Mouse (Mus musculus): Measurements from ENCODE around the gene Slu7. TPM values are rescaled to one million over a fixed set of nuclear protein-coding genes. Genes with fewer than 3 reads are reported as not detected.
A peak's percentile ranks its signal among the peaks of the same experiment; 100 is the strongest.

The Slu7 gene
- polyA plus RNA-seq, 2 experiments: 15.5 to 48.2 TPM

DNA sequence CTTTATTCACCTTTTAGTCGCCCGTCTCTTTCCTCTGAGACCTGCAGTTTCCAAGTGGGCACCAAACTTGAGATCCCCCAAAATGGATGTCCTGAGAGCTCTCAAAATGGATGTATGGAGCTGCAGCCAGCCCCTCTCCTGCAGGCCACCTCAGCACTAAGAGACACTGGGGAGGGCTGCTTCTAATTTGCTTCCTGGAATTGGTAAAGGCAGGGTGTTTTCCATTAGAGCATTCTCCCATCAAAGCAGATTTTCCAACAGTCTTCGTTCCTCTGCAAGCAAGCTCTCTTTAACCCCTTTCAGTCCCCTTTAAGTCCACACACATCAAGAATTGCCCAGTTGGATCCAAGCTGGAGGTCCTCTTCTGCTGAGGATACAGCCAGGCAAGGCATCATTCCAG, 45.8 kb downstream of the Slu7 start:
- H3K27me3 ChIP-seq (ENCODE audit: control insufficient read depth, insufficient read depth, low read length): no peaks in the 10 kb centered on the region
- H3K27ac ChIP-seq (replicated peaks; ENCODE audit: low read depth, low read length): 0 out of 2 replicates have a peak overlapping the region, but pooled peaks have one; percentile 6
- no peak overlapping the region for H3K9ac ChIP-seq (ENCODE audit: low read depth, low read length, severe bottlenecking)
- no peak for TF ChIP-seq POLR2A (IDR thresholded peaks at IDR 0.05; ENCODE audit: borderline replicate concordance, extremely low read depth, insufficient read depth, insufficient read length)
- WGBS: 65% methylated on average over 3 of the region's 3 CpGs
- DNase-seq (ENCODE audit: low spot score) (peak; percentile 58), ATAC-seq (ENCODE audit: low FRiP score, low read depth) (no peak)
- H3K36me3 ChIP-seq (ENCODE audit: control insufficient read depth, insufficient read depth, low read length): no peaks in the 10 kb centered on the region
- no peak overlapping the region for H3K4me3 ChIP-seq (replicated peaks; ENCODE audit: low read length)
- H3K4me1 ChIP-seq (ENCODE audit: control insufficient read depth, insufficient read depth, low read length): peaks cover 61% of the 10 kb centered on the region
- no peaks in the 10 kb centered on the region for H3K9me3 ChIP-seq (ENCODE audit: control insufficient read depth, low read length)
- no peak overlapping the region for H3K4me2 ChIP-seq (replicated peaks; ENCODE audit: low read depth, low read length, severe bottlenecking)

DNA sequence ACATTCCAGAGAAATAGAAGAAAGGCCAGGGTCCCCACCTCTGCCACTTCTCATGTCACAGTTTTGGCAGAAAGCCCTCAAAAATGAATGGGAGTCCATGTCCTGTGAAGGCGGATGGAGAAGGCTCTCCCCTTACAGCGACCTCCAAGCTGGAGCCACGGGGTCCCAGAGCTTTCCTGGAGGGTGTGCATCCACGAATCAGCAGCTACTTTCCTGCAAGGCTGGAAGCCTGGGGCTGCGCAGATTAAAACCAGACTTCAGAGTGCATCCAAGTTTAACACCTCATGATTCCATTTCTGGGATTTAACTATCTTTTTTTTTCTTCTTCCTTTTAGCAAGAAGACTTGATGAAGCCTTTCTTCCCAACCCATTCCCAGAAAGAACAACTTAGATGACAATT, 47.0 kb downstream of the Slu7 start:
- Histone ChIP-seq H3K9me3 (ENCODE audit: control insufficient read depth, low read length) (no peaks in the 10 kb centered on the region), H3K4me2 (replicated peaks; ENCODE audit: low read depth, low read length, severe bottlenecking) (peak overlapping the region; percentile 10; the same call in 1 of the 2 replicates), H3K36me3 (ENCODE audit: control insufficient read depth, insufficient read depth, low read length) (no peaks in the 10 kb centered on the region), H3K4me1 (ENCODE audit: control insufficient read depth, insufficient read depth, low read length) (peaks cover 56% of the 10 kb centered on the region), H3K9ac (ENCODE audit: low read depth, low read length, severe bottlenecking) (no peak overlapping the region), H3K27ac (replicated peaks; ENCODE audit: low read depth, low read length) (peak overlapping the region; percentile 82), H3K4me3 (replicated peaks; ENCODE audit: low read length) (no peak overlapping the region), H3K27me3 (ENCODE audit: control insufficient read depth, insufficient read depth, low read length) (no peaks in the 10 kb centered on the region)
- 18% methylated on average over 5 of the region's 5 CpGs for WGBS
- DNase-seq (ENCODE audit: low spot score) (peak; percentile 48), ATAC-seq (ENCODE audit: low FRiP score, low read depth) (peak; percentile 48; the same call in 1 of the 2 replicates)
- no peak for TF ChIP-seq POLR2A (IDR thresholded peaks at IDR 0.05; ENCODE audit: borderline replicate concordance, extremely low read depth, insufficient read depth, insufficient read length)

DNA sequence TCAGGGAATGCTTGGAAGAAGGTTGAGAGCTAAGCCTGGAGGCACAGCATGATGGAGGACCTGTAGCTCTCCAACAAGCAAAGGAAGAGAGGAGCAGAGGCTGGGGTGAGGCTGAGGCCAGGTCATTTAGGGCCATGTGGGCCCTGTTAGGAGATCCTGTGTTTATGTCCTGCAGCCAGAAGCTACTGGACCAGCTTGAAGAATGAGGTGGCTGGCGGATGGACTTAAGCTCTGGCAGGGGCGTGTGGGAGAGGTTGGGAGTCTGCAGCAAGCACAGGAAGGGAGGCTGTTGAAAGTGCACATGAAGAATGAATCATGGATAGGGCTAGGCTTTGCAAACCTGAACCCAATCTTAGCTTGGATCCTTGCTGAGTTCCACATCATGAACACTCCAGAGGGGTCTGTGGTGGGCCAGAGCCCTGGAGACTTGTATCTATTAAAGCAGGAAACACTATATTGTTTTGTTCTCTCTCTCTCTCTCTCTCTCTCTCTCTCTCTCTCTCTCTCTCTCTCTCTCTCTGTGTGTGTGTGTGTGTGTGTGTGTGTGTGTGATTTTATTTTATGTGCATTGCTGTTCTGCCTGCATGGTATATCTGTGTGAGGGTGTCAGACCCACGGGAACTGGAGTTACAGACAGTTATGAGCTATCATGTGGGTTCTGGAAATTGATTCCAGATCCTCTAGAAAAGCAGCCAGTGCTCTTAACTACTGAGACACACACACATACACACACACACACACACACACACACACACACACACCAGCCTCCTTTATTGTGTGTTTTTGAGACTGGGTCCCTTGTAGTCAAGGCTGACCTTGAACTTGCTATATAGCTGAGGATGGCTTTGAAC, 48.4 kb downstream of the Slu7 start:
- peaks cover 56% of the 10 kb centered on the region for H3K4me1 ChIP-seq (ENCODE audit: control insufficient read depth, insufficient read depth, low read length)
- no peaks in the 10 kb centered on the region for H3K9me3 ChIP-seq (ENCODE audit: control insufficient read depth, low read length)
- DNase-seq (ENCODE audit: low spot score) (peak; percentile 65), ATAC-seq (ENCODE audit: low FRiP score, low read depth) (peak; percentile 31; the same call in 1 of the 2 replicates)
- H3K36me3 ChIP-seq (ENCODE audit: control insufficient read depth, insufficient read depth, low read length): no peaks in the 10 kb centered on the region
- H3K9ac ChIP-seq (ENCODE audit: low read depth, low read length, severe bottlenecking): peak overlapping the region; percentile 34; the same call in 1 of the 2 replicates
- 33% methylated on average over 3 of the region's 3 CpGs for WGBS
- peak overlapping the region; percentile 83 for H3K27ac ChIP-seq (replicated peaks; ENCODE audit: low read depth, low read length)
- no peaks in the 10 kb centered on the region for H3K27me3 ChIP-seq (ENCODE audit: control insufficient read depth, insufficient read depth, low read length)
- H3K4me3 ChIP-seq (replicated peaks; ENCODE audit: low read length): 0 out of 2 replicates have a peak overlapping the region, but pooled peaks have one; percentile 1
- TF ChIP-seq POLR2A (IDR thresholded peaks at IDR 0.05; ENCODE audit: borderline replicate concordance, extremely low read depth, insufficient read depth, insufficient read length): no peak
- 0 out of 2 replicates have a peak overlapping the region, but pooled peaks have one; percentile 10 for H3K4me2 ChIP-seq (replicated peaks; ENCODE audit: low read depth, low read length, severe bottlenecking)

DNA sequence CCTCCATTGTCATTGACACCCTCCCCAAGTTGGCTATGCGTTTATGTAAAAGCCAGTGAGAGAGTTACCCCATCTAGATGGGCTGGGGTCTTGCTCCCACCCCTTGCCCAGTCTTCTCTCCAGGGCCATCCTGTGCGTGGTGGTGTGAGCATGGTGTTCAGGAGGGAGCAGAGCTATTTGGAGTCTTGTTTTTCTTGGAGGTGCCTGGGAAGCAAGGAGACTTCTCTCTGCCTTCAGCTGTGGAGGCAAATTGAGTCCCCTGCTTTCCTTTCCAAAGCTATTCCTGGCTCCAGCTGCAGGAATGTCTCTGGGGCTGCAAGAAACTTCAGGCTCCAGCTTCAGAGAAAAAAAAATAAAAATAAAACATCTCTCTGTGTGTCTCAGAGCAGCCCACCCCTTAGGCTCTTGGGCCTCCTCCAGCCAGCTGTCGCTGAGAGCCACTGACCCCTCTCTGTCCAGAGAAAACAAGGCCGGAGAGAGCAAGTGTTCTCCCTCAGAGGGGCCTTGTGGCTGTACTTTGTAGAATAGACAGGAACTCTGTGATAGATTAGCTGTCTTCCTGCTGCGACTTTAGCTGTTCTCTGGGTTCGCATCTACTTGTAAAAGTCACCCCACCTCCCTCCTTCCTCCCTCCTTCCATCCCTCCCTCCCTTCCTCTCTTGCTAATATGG, 49.7 kb downstream of the Slu7 start:
- Histone ChIP-seq H3K4me1 (ENCODE audit: control insufficient read depth, insufficient read depth, low read length) (peaks cover 56% of the 10 kb centered on the region), H3K27me3 (ENCODE audit: control insufficient read depth, insufficient read depth, low read length) (no peaks in the 10 kb centered on the region), H3K9me3 (ENCODE audit: control insufficient read depth, low read length) (no peaks in the 10 kb centered on the region), H3K4me2 (replicated peaks; ENCODE audit: low read depth, low read length, severe bottlenecking) (no peak overlapping the region), H3K27ac (replicated peaks; ENCODE audit: low read depth, low read length) (peak overlapping the region; percentile 83), H3K9ac (ENCODE audit: low read depth, low read length, severe bottlenecking) (peak overlapping the region; percentile 40; the same call in 1 of the 2 replicates), H3K36me3 (ENCODE audit: control insufficient read depth, insufficient read depth, low read length) (no peaks in the 10 kb centered on the region), H3K4me3 (replicated peaks; ENCODE audit: low read length) (no peak overlapping the region)
- DNase-seq (ENCODE audit: low spot score) (peak; percentile 62), ATAC-seq (ENCODE audit: low FRiP score, low read depth) (peak; percentile 62)
- TF ChIP-seq POLR2A (IDR thresholded peaks at IDR 0.05; ENCODE audit: borderline replicate concordance, extremely low read depth, insufficient read depth, insufficient read length): no peak
- WGBS: 20% methylated on average over 6 of the region's 6 CpGs

DNA sequence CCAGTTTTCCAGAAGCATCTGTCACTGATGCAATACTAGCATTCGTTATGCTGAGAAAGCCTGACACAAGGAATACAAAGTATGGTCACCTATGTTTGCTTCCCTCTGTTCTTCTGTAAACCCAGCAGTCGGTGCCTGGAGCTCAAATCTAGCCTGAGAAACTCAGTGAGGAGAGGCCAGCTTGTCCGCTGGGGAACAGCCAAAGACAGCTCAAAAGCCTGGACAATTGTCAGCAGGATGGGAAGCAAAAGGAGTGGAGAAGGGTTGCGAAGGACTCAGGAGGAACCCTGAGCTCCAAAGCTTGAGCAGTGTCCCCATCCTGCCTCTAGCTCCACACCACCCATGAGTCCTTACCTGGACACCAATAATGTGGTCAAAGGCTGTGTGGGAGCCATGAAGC, 50.5 kb downstream of the Slu7 start:
- DNase-seq (ENCODE audit: low spot score) (no peak), ATAC-seq (ENCODE audit: low FRiP score, low read depth) (no peak)
- Histone ChIP-seq H3K4me2 (replicated peaks; ENCODE audit: low read depth, low read length, severe bottlenecking) (no peak overlapping the region), H3K36me3 (ENCODE audit: control insufficient read depth, insufficient read depth, low read length) (no peaks in the 10 kb centered on the region), H3K4me1 (ENCODE audit: control insufficient read depth, insufficient read depth, low read length) (peaks cover 53% of the 10 kb centered on the region), H3K9me3 (ENCODE audit: control insufficient read depth, low read length) (no peaks in the 10 kb centered on the region), H3K27me3 (ENCODE audit: control insufficient read depth, insufficient read depth, low read length) (no peaks in the 10 kb centered on the region), H3K27ac (replicated peaks; ENCODE audit: low read depth, low read length) (peak overlapping the region; percentile 83; the same call in 1 of the 2 replicates), H3K4me3 (replicated peaks; ENCODE audit: low read length) (no peak overlapping the region), H3K9ac (ENCODE audit: low read depth, low read length, severe bottlenecking) (no peak overlapping the region)
- no peak for TF ChIP-seq POLR2A (IDR thresholded peaks at IDR 0.05; ENCODE audit: borderline replicate concordance, extremely low read depth, insufficient read depth, insufficient read length)
- WGBS: 76% methylated on average over 4 of the region's 4 CpGs

Data from limb, embryonic 14.5 days (tissue).